Mouse (Mus musculus) midbrain, embryonic 10.5 days (tissue): ENCODE measurements around the gene Shtn1. TPM values are rescaled to one million over a fixed set of nuclear protein-coding genes. Genes with fewer than 3 reads are reported as not detected.

Source experiments
- DNase-seq: peaks from one replicate; pipeline ENCODE4 v3.0.0-alpha.2; 2017; ENCODE audit warnings: low spot score
- H3K27ac ChIP-seq: fragments of 300-500 bp; sonication (generic); replicated peaks from 2 replicates; pipeline ENCODE4 v1.5.1; 2016; ENCODE audit warnings: mild to moderate bottlenecking
- H3K27me3 ChIP-seq: fragments of 300-500 bp; sonication (generic); 2 replicates; pipeline ENCODE4 v1.6.1; 2016; ENCODE audit warnings: low read depth, mild to moderate bottlenecking; ENCODE audit not compliant: poor library complexity, severe bottlenecking
- H3K36me3 ChIP-seq: fragments of 300-500 bp; sonication (generic); 2 replicates; pipeline ENCODE4 v1.6.1; 2016; ENCODE audit warnings: mild to moderate bottlenecking, moderate library complexity
- H3K4me1 ChIP-seq: fragments of 300-500 bp; sonication (generic); 2 replicates; pipeline ENCODE4 v1.6.1; 2016
- H3K4me3 ChIP-seq: fragments of 300-500 bp; sonication (generic); 2 replicates; pipeline ENCODE4 v1.5.1; 2016; ENCODE audit warnings: mild to moderate bottlenecking, moderate library complexity
- H3K9me3 ChIP-seq: fragments of 300-500 bp; sonication (generic); replicated peaks from 2 replicates; pipeline ENCODE4 v1.6.1; 2016; ENCODE audit warnings: mild to moderate bottlenecking
- WGBS: fragments of 180-500 bp; shearing (Covaris S2); methylation state at CpG from one replicate; pipeline ENCODE4 v1.1.7; 2016; 5-methylcytosine and 5-hydroxymethylcytosine counted together
- polyA plus RNA-seq: library from polyadenylated mRNA; unstranded; fragments of >200 nt; fragmentation: Nextera tagmentation; extraction: Ambion mirVana; gene quantifications from 2 replicates; pipeline ENCODE4 v1.2.1, GENCODE M21; 2016

Shtn1 gene
- polyA plus RNA-seq, 1 experiment from 2014 or later: 0.75 TPM

DNA sequence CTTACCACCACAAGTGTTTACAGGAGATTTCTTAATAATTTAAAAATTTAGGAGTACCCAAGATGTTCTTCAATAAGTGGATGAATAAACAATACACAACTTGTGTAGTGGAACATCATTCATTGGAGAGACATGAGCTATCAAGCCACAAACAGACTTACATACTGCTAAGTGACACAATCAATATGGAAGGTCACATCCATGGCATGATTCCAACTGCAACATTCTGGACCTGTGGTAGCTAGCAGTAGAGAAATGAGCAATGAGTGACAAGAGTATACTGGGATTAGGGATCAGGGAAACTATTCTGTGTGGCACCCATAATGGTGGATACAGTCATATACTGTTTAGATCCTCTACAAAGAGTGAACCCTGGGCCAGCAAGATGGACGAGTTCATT lies 8.2 kb downstream of the Shtn1 start:
- WGBS: 75% methylated on average over 1 of the region's 1 CpGs
- Histone ChIP-seq H3K27ac (no peak overlapping the region), H3K9me3 (no peaks in the 10 kb centered on the region), H3K4me1 (no peaks in the 10 kb centered on the region), H3K4me3 (no peak overlapping the region), H3K36me3 (no peaks in the 10 kb centered on the region), H3K27me3 (no peaks in the 10 kb centered on the region)
- DNase-seq: no peak

DNA sequence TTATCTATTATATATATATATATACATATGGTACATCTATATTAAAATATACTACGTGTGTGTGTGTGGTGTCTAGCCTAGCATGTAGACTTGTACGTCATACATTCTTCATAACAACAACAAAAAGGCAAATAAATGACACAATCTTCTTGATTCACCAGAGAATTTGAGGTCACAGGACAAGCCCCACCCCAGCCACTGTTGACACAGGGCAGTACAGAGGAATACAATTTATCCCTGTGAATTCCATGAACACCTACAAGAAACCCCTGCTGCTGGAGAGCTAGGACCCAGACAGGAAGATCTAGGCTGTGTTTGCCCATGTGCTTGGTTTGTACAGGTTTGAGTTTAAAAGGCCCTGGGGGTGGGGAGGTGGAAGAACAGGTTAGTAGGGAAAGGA lies 9.2 kb downstream of the Shtn1 start:
- no peaks in the 10 kb centered on the region for H3K36me3 ChIP-seq
- no peak overlapping the region for H3K27ac ChIP-seq
- no peaks in the 10 kb centered on the region for H3K9me3 ChIP-seq
- H3K4me1 ChIP-seq: no peaks in the 10 kb centered on the region
- no peak for DNase-seq
- no peaks in the 10 kb centered on the region for H3K27me3 ChIP-seq
- no peak overlapping the region for H3K4me3 ChIP-seq
- whole genome bisulfite sequencing: 88% methylated on average over 2 of the region's 2 CpGs

DNA sequence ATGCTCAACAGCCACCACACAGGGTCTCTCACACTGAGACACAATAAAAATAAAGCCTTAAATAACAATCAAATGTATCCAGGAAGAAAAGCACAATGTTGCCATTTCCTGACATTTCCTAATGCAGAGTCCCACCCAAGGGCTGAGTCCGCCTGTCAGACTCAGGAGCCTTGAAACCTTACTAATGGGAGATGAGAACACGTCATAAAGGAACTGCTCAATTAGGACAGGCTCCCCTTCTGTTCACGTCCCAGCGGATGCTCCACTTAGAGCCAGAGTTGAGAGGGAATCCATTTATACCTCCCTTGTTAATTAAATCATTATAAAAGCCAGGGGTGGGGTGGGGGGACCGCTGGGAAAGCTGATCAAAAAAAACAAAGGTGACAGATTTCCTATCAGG lies 9.8 kb downstream of the Shtn1 start:
- Histone ChIP-seq H3K36me3 (no peaks in the 10 kb centered on the region), H3K4me3 (no peak overlapping the region), H3K9me3 (no peaks in the 10 kb centered on the region), H3K27ac (no peak overlapping the region), H3K27me3 (no peaks in the 10 kb centered on the region), H3K4me1 (no peaks in the 10 kb centered on the region)
- 68% methylated on average over 5 of the region's 5 CpGs for WGBS
- no peak for DNase-seq

DNA sequence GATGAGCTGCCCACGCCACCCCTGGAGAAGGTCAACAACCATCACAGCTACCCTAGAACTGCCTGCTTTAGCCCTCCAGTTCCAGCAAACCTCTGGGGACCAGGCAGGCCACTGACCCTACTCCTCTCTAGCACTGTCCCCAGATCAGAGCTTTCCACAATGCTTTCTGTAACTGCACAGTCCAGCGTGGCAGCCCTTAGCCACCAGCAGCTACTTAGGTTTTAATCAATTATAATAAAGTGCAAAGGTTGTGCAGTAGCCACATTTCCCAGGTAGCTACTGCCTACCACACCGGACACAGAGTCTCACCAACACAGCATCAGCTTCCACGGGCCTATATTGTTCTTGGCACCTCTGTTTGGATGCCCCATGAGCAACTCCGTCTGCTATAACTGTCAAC lies 11.3 kb downstream of the Shtn1 start:
- Histone ChIP-seq H3K27ac (no peak overlapping the region), H3K4me1 (no peaks in the 10 kb centered on the region), H3K27me3 (no peaks in the 10 kb centered on the region), H3K4me3 (no peak overlapping the region), H3K36me3 (no peaks in the 10 kb centered on the region), H3K9me3 (no peaks in the 10 kb centered on the region)
- 90% methylated on average over 5 of the region's 5 CpGs for WGBS
- no peak for DNase-seq

DNA sequence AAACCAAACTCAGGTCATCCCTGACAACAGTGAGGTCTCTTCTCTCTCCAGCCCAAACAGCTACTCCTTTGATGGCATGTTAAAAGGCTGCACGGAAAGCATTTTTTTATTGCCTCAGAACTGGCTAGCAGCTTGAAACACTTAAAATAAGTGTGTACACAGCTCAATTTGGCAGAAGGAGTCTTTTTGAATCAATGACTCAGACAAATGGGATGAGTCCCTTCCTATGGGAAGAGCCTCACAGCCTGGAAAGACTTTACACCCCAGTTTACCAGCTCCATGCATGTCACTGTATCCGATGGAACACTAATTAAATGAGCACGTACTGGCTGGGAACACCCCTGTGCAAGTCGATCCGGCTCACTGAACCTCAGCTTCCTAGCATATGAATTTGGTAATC lies 12.3 kb downstream of the Shtn1 start:
- H3K27ac ChIP-seq: no peak overlapping the region
- H3K36me3 ChIP-seq: no peaks in the 10 kb centered on the region
- no peak for DNase-seq
- H3K4me1 ChIP-seq: peaks cover 2% of the 10 kb centered on the region; the same call in 1 of the 2 replicates
- 95% methylated on average over 5 of the region's 5 CpGs for WGBS
- H3K4me3 ChIP-seq: no peak overlapping the region
- no peaks in the 10 kb centered on the region for H3K27me3 ChIP-seq
- H3K9me3 ChIP-seq: no peaks in the 10 kb centered on the region

DNA sequence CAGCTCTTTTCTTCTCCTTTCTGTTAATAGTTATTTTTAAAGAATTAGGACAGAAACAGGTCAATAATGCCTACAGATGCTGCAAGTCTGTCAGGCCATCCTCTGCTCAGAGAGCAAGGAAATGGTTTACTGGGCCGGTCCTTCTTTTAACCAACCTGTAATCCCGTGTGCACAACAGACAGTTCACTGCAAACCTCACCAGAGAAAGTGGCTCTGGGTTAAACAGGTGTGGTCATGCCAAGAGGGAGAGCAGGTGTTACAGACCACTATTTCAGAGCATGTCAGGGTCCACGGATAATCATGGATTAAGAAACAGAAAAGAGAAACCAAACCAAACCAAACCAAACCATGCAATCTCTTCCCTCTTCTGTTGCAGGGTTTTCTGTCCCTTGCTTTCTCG lies 17.8 kb downstream of the Shtn1 start:
- peaks cover 16% of the 10 kb centered on the region; the same call in 1 of the 2 replicates for H3K4me1 ChIP-seq
- H3K36me3 ChIP-seq: no peaks in the 10 kb centered on the region
- no peaks in the 10 kb centered on the region for H3K9me3 ChIP-seq
- H3K27ac ChIP-seq: no peak overlapping the region
- no peaks in the 10 kb centered on the region for H3K27me3 ChIP-seq
- DNase-seq: no peak
- no peak overlapping the region for H3K4me3 ChIP-seq
- WGBS: 80% methylated on average over 4 of the region's 4 CpGs

DNA sequence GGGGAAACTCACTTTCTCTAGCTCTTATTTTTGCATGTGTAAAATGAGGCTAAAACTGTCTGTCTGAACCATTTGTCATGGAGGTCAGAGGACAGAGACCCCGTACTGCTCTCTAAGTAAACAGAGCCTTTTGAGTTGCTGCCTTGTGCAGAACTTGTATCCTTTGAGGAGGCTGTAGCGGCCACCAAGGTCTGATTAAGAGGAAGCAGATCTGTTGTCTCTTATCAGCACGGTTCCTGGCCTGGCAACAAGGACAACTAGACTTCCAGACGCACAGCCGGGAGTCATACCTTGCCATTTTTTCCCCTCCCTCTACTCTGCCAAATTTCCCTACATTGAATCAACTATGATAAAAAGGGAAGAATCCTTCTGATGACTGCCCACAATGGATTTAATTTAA lies 18.5 kb downstream of the Shtn1 start:
- H3K4me1 ChIP-seq: peaks cover 21% of the 10 kb centered on the region; the same call in 1 of the 2 replicates
- 53% methylated on average over 5 of the region's 5 CpGs for WGBS
- no peak for DNase-seq
- no peak overlapping the region for H3K27ac ChIP-seq
- no peaks in the 10 kb centered on the region for H3K36me3 ChIP-seq
- no peaks in the 10 kb centered on the region for H3K9me3 ChIP-seq
- H3K27me3 ChIP-seq: no peaks in the 10 kb centered on the region
- H3K4me3 ChIP-seq: no peak overlapping the region

DNA sequence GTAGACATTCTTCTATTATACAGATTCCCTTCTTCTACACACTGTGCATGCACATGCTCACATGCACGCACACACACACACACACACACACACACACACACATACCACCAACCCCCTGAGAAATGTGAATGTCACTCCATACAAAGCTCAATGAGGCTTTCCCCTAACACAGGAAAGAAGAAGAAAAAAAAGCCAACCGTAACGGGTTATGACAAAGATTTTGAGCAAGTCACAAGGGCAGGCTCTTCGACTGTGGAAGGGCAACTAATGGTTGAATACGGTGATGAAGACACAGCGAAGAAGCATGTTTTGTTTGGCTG lies 21.3 kb downstream of the Shtn1 start:
- H3K27me3 ChIP-seq: no peaks in the 10 kb centered on the region
- no peak overlapping the region for H3K4me3 ChIP-seq
- 92% methylated on average over 6 of the region's 6 CpGs for WGBS
- H3K4me1 ChIP-seq: peaks cover 24% of the 10 kb centered on the region; the same call in 1 of the 2 replicates
- no peaks in the 10 kb centered on the region for H3K9me3 ChIP-seq
- no peak for DNase-seq
- no peak overlapping the region for H3K27ac ChIP-seq
- no peaks in the 10 kb centered on the region for H3K36me3 ChIP-seq

DNA sequence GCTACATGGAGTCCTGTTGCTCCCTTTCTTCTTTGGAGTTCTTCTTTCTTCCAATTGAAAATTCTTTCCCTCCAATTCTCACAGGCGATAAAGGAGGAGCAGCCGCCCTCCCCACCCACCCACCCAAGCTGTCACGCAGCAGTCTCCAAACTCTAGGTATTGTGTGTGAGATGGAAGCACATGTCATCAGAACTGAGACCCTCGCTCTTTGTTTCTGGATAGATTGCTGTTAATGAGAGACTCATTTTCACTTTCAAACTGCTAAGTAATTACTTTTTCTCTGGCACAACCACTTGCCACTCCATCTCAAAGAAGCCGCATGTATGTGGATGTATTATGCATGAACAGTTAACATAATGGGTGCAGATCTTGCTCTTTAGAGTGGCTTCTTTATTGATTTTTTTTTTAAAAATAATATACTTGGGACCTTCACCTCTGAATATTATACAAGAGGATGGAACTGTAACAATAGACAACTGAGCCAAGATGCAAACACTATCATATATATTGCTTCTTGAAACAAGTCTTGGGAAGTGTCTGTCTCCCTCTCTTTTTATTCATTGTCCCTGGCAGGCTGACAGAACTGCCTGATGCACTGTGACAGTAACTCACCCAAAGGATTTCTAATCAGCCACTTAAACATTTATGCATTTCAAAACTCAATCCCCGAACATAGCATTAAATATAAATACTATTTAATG lies 21.8 kb downstream of the Shtn1 start:
- Histone ChIP-seq H3K27ac (no peak overlapping the region), H3K36me3 (no peaks in the 10 kb centered on the region), H3K27me3 (no peaks in the 10 kb centered on the region), H3K4me1 (peaks cover 24% of the 10 kb centered on the region; the same call in 1 of the 2 replicates), H3K9me3 (no peaks in the 10 kb centered on the region), H3K4me3 (no peak overlapping the region)
- 94% methylated on average over 6 of the region's 6 CpGs for WGBS
- DNase-seq: no peak

DNA sequence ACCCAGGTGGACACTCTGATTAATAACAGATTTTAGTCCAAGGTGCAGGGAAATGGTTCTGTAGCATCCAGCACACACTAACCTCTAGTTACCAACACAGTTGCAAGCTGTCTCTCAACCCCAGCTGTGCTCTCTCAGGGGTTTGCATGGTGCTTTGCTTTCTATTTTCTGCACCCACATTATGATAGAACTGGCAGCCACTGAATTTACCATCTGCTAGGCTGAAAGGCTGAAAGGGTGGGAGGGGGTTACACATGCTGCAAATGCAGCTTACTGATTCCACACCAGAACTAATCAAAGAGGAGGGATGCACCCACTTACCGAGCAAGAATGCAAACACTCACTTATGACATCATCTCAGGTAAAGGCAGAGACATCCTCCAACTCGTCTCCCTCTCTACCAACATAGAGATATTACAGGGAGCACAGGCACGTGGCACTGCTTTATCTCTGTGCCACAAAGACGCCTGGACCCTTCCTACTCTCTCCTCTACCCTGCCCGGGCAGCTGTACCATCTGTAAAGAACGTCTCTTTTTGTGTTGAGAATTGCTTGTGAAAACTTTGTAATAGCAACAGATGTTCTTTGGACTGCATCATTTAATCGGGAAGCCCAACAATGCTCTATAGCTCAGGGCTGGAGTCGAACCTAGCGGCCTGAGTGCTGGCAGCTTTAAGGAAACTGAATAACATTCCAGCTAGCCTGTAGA lies 23.0 kb downstream of the Shtn1 start:
- H3K9me3 ChIP-seq: no peaks in the 10 kb centered on the region
- H3K27ac ChIP-seq: no peak overlapping the region
- no peaks in the 10 kb centered on the region for H3K36me3 ChIP-seq
- no peak overlapping the region for H3K4me3 ChIP-seq
- WGBS: 84% methylated on average over 9 of the region's 9 CpGs
- H3K27me3 ChIP-seq: no peaks in the 10 kb centered on the region
- H3K4me1 ChIP-seq: peaks cover 18% of the 10 kb centered on the region; the same call in 1 of the 2 replicates
- DNase-seq: no peak

DNA sequence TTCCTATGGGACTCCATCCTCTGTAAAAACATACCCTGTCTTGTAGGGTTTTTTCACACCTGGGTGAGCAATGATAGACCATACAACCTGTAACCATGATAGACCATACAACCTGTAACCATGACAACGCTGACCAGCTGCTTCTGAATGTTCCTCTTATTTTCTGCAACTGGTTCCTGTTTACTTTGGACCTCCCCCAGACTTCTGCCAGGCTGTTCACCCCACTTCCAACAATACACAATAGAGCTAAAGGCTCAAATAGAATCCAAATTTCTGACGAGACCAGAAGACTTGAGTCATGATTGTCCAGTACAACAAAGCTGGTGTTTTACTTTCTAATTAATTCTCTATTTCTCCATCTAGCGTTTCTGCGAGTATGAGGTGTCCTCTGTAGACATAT lies 23.8 kb downstream of the Shtn1 start:
- H3K4me1 ChIP-seq: peaks cover 10% of the 10 kb centered on the region; the same call in 1 of the 2 replicates
- no peaks in the 10 kb centered on the region for H3K9me3 ChIP-seq
- H3K27ac ChIP-seq: no peak overlapping the region
- H3K36me3 ChIP-seq: no peaks in the 10 kb centered on the region
- no peak for DNase-seq
- H3K27me3 ChIP-seq: no peaks in the 10 kb centered on the region
- WGBS: 78% methylated on average over 4 of the region's 4 CpGs
- H3K4me3 ChIP-seq: no peak overlapping the region

DNA sequence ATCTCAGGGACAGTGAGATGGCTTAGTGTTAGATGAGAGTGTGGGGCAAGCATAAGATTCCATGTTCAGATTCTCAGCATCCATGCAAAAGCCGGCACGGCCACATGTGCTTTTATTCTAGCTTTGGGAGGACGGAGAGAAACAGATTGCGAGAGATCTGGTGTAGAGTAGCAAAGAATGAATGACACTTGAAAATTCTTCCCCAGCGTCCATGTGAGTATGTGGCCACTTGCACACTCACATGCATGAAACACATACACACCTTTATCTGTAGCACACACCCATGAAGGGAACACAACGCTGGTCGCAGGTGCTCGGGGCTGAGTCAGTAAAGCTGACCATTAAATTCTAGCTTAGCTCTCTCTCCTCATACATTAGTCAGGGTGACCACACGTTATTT lies 24.3 kb downstream of the Shtn1 start:
- Histone ChIP-seq H3K27ac (no peak overlapping the region), H3K36me3 (no peaks in the 10 kb centered on the region), H3K4me3 (no peak overlapping the region), H3K9me3 (no peaks in the 10 kb centered on the region), H3K27me3 (no peaks in the 10 kb centered on the region), H3K4me1 (peaks cover 10% of the 10 kb centered on the region; the same call in 1 of the 2 replicates)
- DNase-seq: no peak
- 91% methylated on average over 9 of the region's 9 CpGs for WGBS

DNA sequence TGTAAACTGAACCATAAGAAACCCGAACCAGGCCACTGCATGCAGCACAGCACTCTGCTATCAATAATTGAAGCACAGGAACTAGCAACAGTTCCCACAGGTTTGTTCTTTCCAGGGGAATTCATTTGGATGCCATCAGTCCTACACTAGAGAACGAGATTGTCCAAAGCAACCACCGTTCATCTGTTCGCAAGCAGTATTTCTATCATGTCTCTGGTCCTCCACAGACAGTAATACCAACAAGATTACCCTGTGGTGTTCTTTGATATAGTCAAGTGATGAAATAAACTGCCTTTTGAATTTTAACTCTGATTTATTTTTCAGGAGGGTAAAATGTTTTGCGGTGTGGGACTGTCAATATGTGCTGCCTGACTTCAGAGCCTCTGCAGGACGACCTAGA lies 27.0 kb downstream of the Shtn1 start:
- Histone ChIP-seq H3K27me3 (no peaks in the 10 kb centered on the region), H3K36me3 (no peaks in the 10 kb centered on the region), H3K4me1 (peaks cover 10% of the 10 kb centered on the region; the same call in 1 of the 2 replicates), H3K9me3 (no peaks in the 10 kb centered on the region), H3K4me3 (no peak overlapping the region), H3K27ac (no peak overlapping the region)
- no peak for DNase-seq
- 88% methylated on average over 6 of the region's 6 CpGs for whole genome bisulfite sequencing
